Mouse (Mus musculus): ENCODE measurements around the gene Grik3. TPM values are rescaled to one million over a fixed set of nuclear protein-coding genes. Genes with fewer than 3 reads are reported as not detected.

The Grik3 gene
- polyA plus RNA-seq, 1 experiment from 2014 or later = 0.15 TPM

- peaks cover 45% of the 10 kb centered on the region for H3K27me3 ChIP-seq
- H3K9ac ChIP-seq = no peak overlapping the region
- H3K4me1 ChIP-seq (replicated peaks) = peaks cover 12% of the 10 kb centered on the region
- ATAC-seq (replicated peaks; ENCODE audit: insufficient number of reproducible peaks, insufficient read depth, low FRiP score, low read depth) = no peak
- 9% methylated on average over 38 of the region's 38 CpGs for WGBS
- H3K27ac ChIP-seq = no peak overlapping the region
- peak overlapping the region; percentile 49 for H3K4me2 ChIP-seq
- H3K4me3 ChIP-seq = peak overlapping the region; percentile 23; the same call in 1 of the 2 replicates
- no peaks in the 10 kb centered on the region for H3K9me3 ChIP-seq (replicated peaks)
- no peaks in the 10 kb centered on the region for H3K36me3 ChIP-seq
Observed at GRCm38 (mm10) chr4:125729305-125730220, 239.1 kb downstream of the Grik3 start.

GRCm38 (mm10) chr4:125730751-125731150, 240.3 kb downstream of the Grik3 start:
- WGBS = 83% methylated on average over 6 of the region's 6 CpGs
- H3K27ac ChIP-seq = no peak overlapping the region
- H3K27me3 ChIP-seq = peaks cover 45% of the 10 kb centered on the region

GRCm38 (mm10) chr4:125736783-125737182, 246.3 kb downstream of the Grik3 start:
- WGBS = 74% methylated on average over 4 of the region's 4 CpGs
- Histone ChIP-seq H3K9me3 (replicated peaks) (no peaks in the 10 kb centered on the region), H3K4me1 (replicated peaks) (no peaks in the 10 kb centered on the region), H3K27ac (no peak overlapping the region), H3K4me2 (no peak overlapping the region), H3K27me3 (peaks cover 11% of the 10 kb centered on the region; the same call in 1 of the 2 replicates), H3K36me3 (no peaks in the 10 kb centered on the region), H3K9ac (no peak overlapping the region), H3K4me3 (no peak overlapping the region)
- no peak for ATAC-seq (replicated peaks; ENCODE audit: insufficient number of reproducible peaks, insufficient read depth, low FRiP score, low read depth)

More at GRCm38 (mm10) chr4:125730751-125731150, 240.3 kb downstream of the Grik3 start:
- Histone ChIP-seq H3K9ac (no peak overlapping the region), H3K9me3 (replicated peaks) (no peaks in the 10 kb centered on the region), H3K4me3 (no peak overlapping the region), H3K4me2 (no peak overlapping the region), H3K36me3 (no peaks in the 10 kb centered on the region), H3K4me1 (replicated peaks) (peaks cover 9% of the 10 kb centered on the region)
- ATAC-seq (replicated peaks; ENCODE audit: insufficient number of reproducible peaks, insufficient read depth, low FRiP score, low read depth) = no peak

GRCm38 (mm10) chr4:125738825-125739224, 248.3 kb downstream of the Grik3 start:
- 82% methylated on average over 4 of the region's 4 CpGs for WGBS
- Histone ChIP-seq H3K27ac (no peak overlapping the region), H3K9ac (no peak overlapping the region), H3K4me1 (replicated peaks) (no peaks in the 10 kb centered on the region), H3K27me3 (peaks cover 7% of the 10 kb centered on the region; the same call in 1 of the 2 replicates), H3K4me3 (no peak overlapping the region), H3K4me2 (no peak overlapping the region), H3K9me3 (replicated peaks) (no peaks in the 10 kb centered on the region), H3K36me3 (no peaks in the 10 kb centered on the region)
- ATAC-seq (replicated peaks; ENCODE audit: insufficient number of reproducible peaks, insufficient read depth, low FRiP score, low read depth) = no peak

- 62% methylated on average over 16 of the region's 16 CpGs for WGBS
- no peaks in the 10 kb centered on the region for H3K27me3 ChIP-seq
- no peaks in the 10 kb centered on the region for H3K9me3 ChIP-seq (replicated peaks)
- no peaks in the 10 kb centered on the region for H3K36me3 ChIP-seq
- no peak for ATAC-seq (replicated peaks; ENCODE audit: insufficient number of reproducible peaks, insufficient read depth, low FRiP score, low read depth)
- H3K4me2 ChIP-seq = no peak overlapping the region
- H3K4me1 ChIP-seq (replicated peaks) = no peaks in the 10 kb centered on the region
- no peak overlapping the region for H3K4me3 ChIP-seq
- no peak overlapping the region for H3K9ac ChIP-seq
- H3K27ac ChIP-seq = no peak overlapping the region
Observed at GRCm38 (mm10) chr4:125742162-125742571, 251.7 kb downstream of the Grik3 start.

GRCm38 (mm10) chr4:125745902-125746301, 255.4 kb downstream of the Grik3 start:
- Histone ChIP-seq H3K4me1 (replicated peaks) (no peaks in the 10 kb centered on the region), H3K27me3 (no peaks in the 10 kb centered on the region), H3K27ac (no peak overlapping the region), H3K4me2 (no peak overlapping the region), H3K36me3 (no peaks in the 10 kb centered on the region), H3K9me3 (replicated peaks) (no peaks in the 10 kb centered on the region), H3K9ac (no peak overlapping the region), H3K4me3 (no peak overlapping the region)
- no peak for ATAC-seq (replicated peaks; ENCODE audit: insufficient number of reproducible peaks, insufficient read depth, low FRiP score, low read depth)
- 53% methylated on average over 3 of the region's 3 CpGs for WGBS

- Histone ChIP-seq H3K9ac (no peak overlapping the region), H3K36me3 (no peaks in the 10 kb centered on the region), H3K4me3 (no peak overlapping the region), H3K9me3 (replicated peaks) (no peaks in the 10 kb centered on the region), H3K27me3 (0 out of 2 replicates have a peak, but pooled peaks cover 3% of the 10 kb centered on the region), H3K4me1 (replicated peaks) (no peaks in the 10 kb centered on the region), H3K4me2 (no peak overlapping the region), H3K27ac (no peak overlapping the region)
- no peak for ATAC-seq (replicated peaks; ENCODE audit: insufficient number of reproducible peaks, insufficient read depth, low FRiP score, low read depth)
- 70% methylated on average over 5 of the region's 5 CpGs for WGBS
Observed at GRCm38 (mm10) chr4:125756393-125756792, 265.9 kb downstream of the Grik3 start.

GRCm38 (mm10) chr4:125760326-125760725, 269.8 kb downstream of the Grik3 start:
- 77% methylated on average over 4 of the region's 4 CpGs for WGBS
- H3K9ac ChIP-seq = no peak overlapping the region
- no peak for ATAC-seq (replicated peaks; ENCODE audit: insufficient number of reproducible peaks, insufficient read depth, low FRiP score, low read depth)
- no peaks in the 10 kb centered on the region for H3K9me3 ChIP-seq (replicated peaks)
- no peaks in the 10 kb centered on the region for H3K4me1 ChIP-seq (replicated peaks)
- no peak overlapping the region for H3K4me3 ChIP-seq
- 0 out of 2 replicates have a peak, but pooled peaks cover 3% of the 10 kb centered on the region for H3K27me3 ChIP-seq
- H3K4me2 ChIP-seq = no peak overlapping the region
- no peaks in the 10 kb centered on the region for H3K36me3 ChIP-seq
- no peak overlapping the region for H3K27ac ChIP-seq

GRCm38 (mm10) chr4:125763056-125763455, 272.6 kb downstream of the Grik3 start:
- H3K36me3 ChIP-seq = no peaks in the 10 kb centered on the region
- no peak for ATAC-seq (replicated peaks; ENCODE audit: insufficient number of reproducible peaks, insufficient read depth, low FRiP score, low read depth)
- no peaks in the 10 kb centered on the region for H3K9me3 ChIP-seq (replicated peaks)
- 64% methylated on average over 5 of the region's 5 CpGs for WGBS
- H3K4me3 ChIP-seq = no peak overlapping the region
- no peak overlapping the region for H3K9ac ChIP-seq
- H3K4me1 ChIP-seq (replicated peaks) = no peaks in the 10 kb centered on the region
- H3K27me3 ChIP-seq = no peaks in the 10 kb centered on the region
- no peak overlapping the region for H3K27ac ChIP-seq
- no peak overlapping the region for H3K4me2 ChIP-seq

Small RNA genes lying within 50 kb of the gene (microRNA-seq; reads per million reads assigned to microRNA genes)
- not detected for gene Mir692-2
